Mouse (Mus musculus) liver, adult 2 months (tissue): ENCODE data around the gene Nop2.

Experiments
- CTCF ChIP-seq: fragments of 200-500 bp; IDR thresholded peaks from 2 replicates; pipeline ENCODE4 v1.5.1; 2011; ENCODE audit warnings: low read depth, low read length, control low read depth
- POLR2A ChIP-seq: fragments of 200-500 bp; IDR thresholded peaks from 2 replicates; pipeline ENCODE4 v1.6.1; 2011; ENCODE audit warnings: low read length, control low read depth; ENCODE audit not compliant: insufficient read depth; ENCODE audit errors: extremely low read depth

GRCm38 (mm10) chr6:125099421-125099971, 32.2 kb upstream of the Nop2 start:
- TF ChIP-seq CTCF = no peak
- TF ChIP-seq POLR2A = no peak
